Mouse (Mus musculus): ENCODE measurements around the gene Sbk1. TPM values are rescaled to one million over a fixed set of nuclear protein-coding genes. Genes with fewer than 3 reads are reported as not detected.

Sbk1 gene
- polyA plus RNA-seq, 1 experiment: 21.0 TPM

DNA sequence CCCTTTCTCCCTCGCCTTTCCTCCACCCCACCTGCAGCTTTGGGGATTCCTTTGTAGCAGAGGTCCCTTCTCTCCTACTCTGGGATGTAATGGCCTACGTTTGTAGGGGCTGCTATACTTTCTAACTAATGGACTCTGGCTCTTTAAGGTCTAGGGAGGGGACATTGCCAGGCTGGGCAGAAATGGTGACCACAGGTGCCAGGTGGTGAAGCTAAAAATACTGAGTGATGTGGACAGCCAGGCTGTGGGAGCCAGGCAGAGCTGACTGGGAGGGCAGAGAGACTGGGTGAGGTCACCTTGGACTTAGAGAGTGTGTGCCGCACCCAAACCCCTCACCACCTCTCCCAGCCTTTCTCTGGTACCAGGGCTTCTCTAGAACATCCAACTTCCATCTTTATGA lies 20.7 kb upstream of the Sbk1 start:
- H3K27ac ChIP-seq (ENCODE audit: control insufficient read depth, insufficient read depth, low read depth, low read length, poor library complexity): no peak overlapping the region
- 76% methylated on average over 3 of the region's 3 CpGs for WGBS

DNA sequence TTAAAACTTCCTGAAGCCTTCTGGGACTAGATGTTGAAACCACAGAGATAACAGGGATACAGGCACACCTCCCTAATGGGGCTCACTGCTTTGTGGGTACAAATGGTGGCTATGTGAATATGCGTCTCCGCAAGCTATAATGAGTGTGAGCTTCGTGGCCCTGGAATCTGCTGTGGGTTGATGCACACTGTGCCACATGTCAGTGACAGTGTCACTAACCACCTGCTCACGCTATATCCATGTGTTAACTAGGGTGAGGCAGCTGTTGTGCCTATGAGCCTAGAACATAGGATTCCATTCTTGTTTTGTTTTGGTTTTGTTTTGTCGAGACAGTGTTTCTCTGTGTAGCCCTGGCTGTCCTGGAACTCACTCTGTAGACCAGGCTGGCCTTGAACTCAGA lies 20.2 kb upstream of the Sbk1 start:
- 80% methylated on average over 5 of the region's 5 CpGs for WGBS
- Histone ChIP-seq H3K27ac (ENCODE audit: control insufficient read depth, insufficient read depth, low read depth, low read length, poor library complexity) (no peak overlapping the region), H3K4me1 (ENCODE audit: control insufficient read depth, insufficient read depth, low read length) (no peaks in the 10 kb centered on the region), H3K4me3 (replicated peaks; ENCODE audit: control insufficient read depth, low read depth, low read length) (no peak overlapping the region)
- TF ChIP-seq POLR2A (IDR thresholded peaks at IDR 0.05; ENCODE audit: borderline replicate concordance, control insufficient read depth, low read depth, low read length) (no peak), CTCF (IDR thresholded peaks at IDR 0.05; ENCODE audit: control insufficient read depth, insufficient read depth, low read length) (no peak)

More for the DNA sequence above, 20.7 kb upstream of the Sbk1 start:
- no peak for TF ChIP-seq CTCF (IDR thresholded peaks at IDR 0.05; ENCODE audit: control insufficient read depth, insufficient read depth, low read length)
- no peak for TF ChIP-seq POLR2A (IDR thresholded peaks at IDR 0.05; ENCODE audit: borderline replicate concordance, control insufficient read depth, low read depth, low read length)
- Histone ChIP-seq H3K4me3 (replicated peaks; ENCODE audit: control insufficient read depth, low read depth, low read length) (no peak overlapping the region), H3K4me1 (ENCODE audit: control insufficient read depth, insufficient read depth, low read length) (no peaks in the 10 kb centered on the region)

DNA sequence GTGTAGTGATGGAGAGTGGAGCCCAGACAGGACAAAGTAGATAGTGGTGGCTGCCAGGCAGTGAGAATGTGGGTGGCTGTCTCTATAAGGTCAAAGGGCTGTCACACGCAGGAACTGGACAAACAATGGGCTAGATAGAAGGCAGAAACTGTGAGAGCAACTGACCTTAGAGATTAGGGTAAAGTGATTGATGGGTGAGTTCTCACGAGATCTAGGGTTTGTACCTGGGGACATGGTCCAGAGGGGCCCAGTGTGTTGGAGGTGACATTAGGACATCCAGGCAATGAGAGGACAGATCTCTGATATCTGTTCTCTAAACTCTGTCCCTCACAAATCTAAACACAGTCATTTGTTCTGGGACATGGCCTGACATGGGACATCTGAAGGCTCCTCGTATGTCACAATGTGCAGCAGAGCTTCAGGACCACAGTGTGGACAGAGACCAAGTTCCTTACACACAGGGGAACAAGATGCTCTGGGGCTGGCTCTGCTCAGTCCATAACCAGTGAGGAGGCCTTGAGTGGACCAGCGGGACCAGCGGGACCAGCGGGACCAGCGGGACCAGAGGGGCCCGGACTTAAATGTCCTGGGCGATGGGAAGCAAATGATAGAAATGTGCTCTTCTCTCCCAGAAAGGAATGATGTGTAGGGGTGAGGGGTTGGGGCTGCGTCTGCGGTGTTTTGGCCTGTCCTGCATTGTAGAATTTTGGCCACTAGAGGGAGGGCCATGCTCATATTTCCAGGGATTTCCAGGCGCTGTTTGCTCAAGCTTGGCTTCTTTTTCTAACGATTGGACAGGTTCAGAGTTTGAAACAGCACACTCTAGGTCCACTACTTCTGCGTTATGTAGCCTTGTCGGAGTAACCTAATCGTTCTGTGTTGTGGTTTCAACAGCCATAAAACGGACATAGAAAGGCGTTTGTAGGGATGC lies 11.9 kb upstream of the Sbk1 start:
- whole genome bisulfite sequencing: 7% methylated on average over 18 of the region's 18 CpGs
- no peaks in the 10 kb centered on the region for H3K4me1 ChIP-seq (ENCODE audit: control insufficient read depth, insufficient read depth, low read length)
- H3K4me3 ChIP-seq (replicated peaks; ENCODE audit: control insufficient read depth, low read depth, low read length): no peak overlapping the region
- TF ChIP-seq POLR2A (IDR thresholded peaks at IDR 0.05; ENCODE audit: borderline replicate concordance, control insufficient read depth, low read depth, low read length) (no peak), CTCF (IDR thresholded peaks at IDR 0.05; ENCODE audit: control insufficient read depth, insufficient read depth, low read length) (peak; percentile 84)
- no peak overlapping the region for H3K27ac ChIP-seq (ENCODE audit: control insufficient read depth, insufficient read depth, low read depth, low read length, poor library complexity)

DNA sequence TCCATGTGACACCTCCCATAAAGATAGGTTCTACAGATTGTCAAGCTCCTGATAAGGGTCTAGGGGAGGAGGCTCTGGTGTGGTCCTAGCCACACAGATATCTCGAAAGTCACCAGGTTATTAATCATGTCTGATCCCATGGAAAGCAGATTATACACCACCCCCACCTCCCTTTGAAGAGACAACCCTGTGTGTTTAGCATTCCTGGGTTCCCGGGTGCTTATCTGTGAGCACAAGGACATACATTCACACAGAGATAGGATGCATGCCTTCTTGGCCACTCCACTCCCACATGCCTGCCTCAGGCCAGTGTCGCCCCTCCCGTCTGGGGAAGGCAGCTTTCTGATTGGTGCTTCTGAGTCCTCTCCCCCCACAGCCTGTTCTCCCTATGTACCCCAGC lies 10.6 kb upstream of the Sbk1 start:
- 57% methylated on average over 4 of the region's 4 CpGs for WGBS
- H3K4me3 ChIP-seq (replicated peaks; ENCODE audit: control insufficient read depth, low read depth, low read length): no peak overlapping the region
- TF ChIP-seq POLR2A (IDR thresholded peaks at IDR 0.05; ENCODE audit: borderline replicate concordance, control insufficient read depth, low read depth, low read length): no peak
- TF ChIP-seq CTCF (IDR thresholded peaks at IDR 0.05; ENCODE audit: control insufficient read depth, insufficient read depth, low read length): no peak
- no peak overlapping the region for H3K27ac ChIP-seq (ENCODE audit: control insufficient read depth, insufficient read depth, low read depth, low read length, poor library complexity)
- no peaks in the 10 kb centered on the region for H3K4me1 ChIP-seq (ENCODE audit: control insufficient read depth, insufficient read depth, low read length)

DNA sequence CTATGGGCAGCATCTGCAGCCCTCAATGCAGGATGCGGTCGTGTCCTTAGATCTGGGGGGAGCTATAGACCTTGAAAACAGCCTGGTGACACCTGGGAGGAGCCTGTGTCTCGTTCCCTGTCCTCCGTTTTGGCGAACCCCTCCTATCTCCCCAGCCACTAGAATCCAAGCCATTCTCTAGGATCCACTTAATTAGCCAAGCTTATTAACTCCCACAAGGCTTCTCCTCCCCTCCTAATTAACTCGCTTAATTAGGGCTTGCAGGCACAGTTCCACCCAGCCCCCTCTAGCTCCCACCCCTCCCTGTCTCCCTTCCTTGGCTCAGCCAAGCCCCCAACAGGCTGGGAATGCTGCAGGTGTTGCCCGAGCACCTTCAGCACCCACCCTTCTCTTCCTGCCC lies 8.5 kb upstream of the Sbk1 start:
- H3K27ac ChIP-seq (ENCODE audit: control insufficient read depth, insufficient read depth, low read depth, low read length, poor library complexity): no peak overlapping the region
- 61% methylated on average over 7 of the region's 7 CpGs for WGBS
- no peaks in the 10 kb centered on the region for H3K4me1 ChIP-seq (ENCODE audit: control insufficient read depth, insufficient read depth, low read length)
- H3K4me3 ChIP-seq (replicated peaks; ENCODE audit: control insufficient read depth, low read depth, low read length): no peak overlapping the region
- TF ChIP-seq POLR2A (IDR thresholded peaks at IDR 0.05; ENCODE audit: borderline replicate concordance, control insufficient read depth, low read depth, low read length) (no peak), CTCF (IDR thresholded peaks at IDR 0.05; ENCODE audit: control insufficient read depth, insufficient read depth, low read length) (no peak)

DNA sequence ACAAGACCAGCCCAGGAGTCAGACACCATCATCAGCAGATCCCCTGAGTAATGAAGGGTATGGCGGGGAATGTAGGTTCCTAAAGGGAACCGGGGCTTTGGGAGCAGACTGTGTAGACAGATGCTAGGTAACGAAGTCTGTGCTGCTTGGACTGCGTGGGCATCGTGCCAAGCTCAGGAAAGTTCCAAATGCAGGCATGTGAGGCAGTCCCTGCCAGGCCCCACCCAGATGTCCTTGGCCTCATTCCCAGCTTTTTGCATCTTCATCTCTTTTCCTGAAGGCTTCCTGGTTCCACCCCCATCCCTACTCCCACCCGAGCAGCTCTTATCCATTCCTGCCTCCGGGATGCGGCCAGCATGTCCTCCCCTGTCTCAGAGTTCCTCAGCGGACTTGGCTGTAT lies 6.5 kb upstream of the Sbk1 start:
- no peak overlapping the region for H3K4me3 ChIP-seq (replicated peaks; ENCODE audit: control insufficient read depth, low read depth, low read length)
- 68% methylated on average over 9 of the region's 9 CpGs for WGBS

DNA sequence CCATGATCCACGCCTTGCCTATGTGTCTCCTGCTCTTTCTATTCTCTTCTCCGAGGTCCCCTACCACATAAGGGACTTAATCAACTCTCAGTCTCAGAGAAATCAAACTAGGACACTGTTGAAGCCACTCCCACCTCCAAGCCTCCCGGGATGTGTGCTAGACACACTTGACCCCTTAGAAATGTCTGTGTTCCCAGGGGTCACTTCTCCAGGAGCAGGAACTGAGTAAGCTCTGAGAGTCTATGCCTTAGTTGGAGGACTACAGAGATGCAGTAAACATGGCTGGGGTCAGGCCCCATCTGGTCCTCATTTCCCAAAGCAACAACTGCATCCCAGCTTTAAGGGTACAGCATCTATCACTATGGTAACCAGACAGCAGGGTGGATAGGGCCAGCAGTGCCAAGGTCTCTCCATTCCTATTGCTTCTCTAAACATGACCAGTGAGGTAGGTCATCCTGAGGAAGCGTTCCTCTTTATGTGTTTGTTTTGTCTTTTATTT lies 6.0 kb upstream of the Sbk1 start:
- no peak overlapping the region for H3K4me3 ChIP-seq (replicated peaks; ENCODE audit: control insufficient read depth, low read depth, low read length)
- no peaks in the 10 kb centered on the region for H3K4me1 ChIP-seq (ENCODE audit: control insufficient read depth, insufficient read depth, low read length)
- TF ChIP-seq CTCF (IDR thresholded peaks at IDR 0.05; ENCODE audit: control insufficient read depth, insufficient read depth, low read length): no peak
- TF ChIP-seq POLR2A (IDR thresholded peaks at IDR 0.05; ENCODE audit: borderline replicate concordance, control insufficient read depth, low read depth, low read length): no peak
- H3K27ac ChIP-seq (ENCODE audit: control insufficient read depth, insufficient read depth, low read depth, low read length, poor library complexity): no peak overlapping the region
- 76% methylated on average over 4 of the region's 4 CpGs for WGBS

More for the DNA sequence above, 6.5 kb upstream of the Sbk1 start:
- H3K27ac ChIP-seq (ENCODE audit: control insufficient read depth, insufficient read depth, low read depth, low read length, poor library complexity): no peak overlapping the region
- no peaks in the 10 kb centered on the region for H3K4me1 ChIP-seq (ENCODE audit: control insufficient read depth, insufficient read depth, low read length)
- TF ChIP-seq POLR2A (IDR thresholded peaks at IDR 0.05; ENCODE audit: borderline replicate concordance, control insufficient read depth, low read depth, low read length) (no peak), CTCF (IDR thresholded peaks at IDR 0.05; ENCODE audit: control insufficient read depth, insufficient read depth, low read length) (no peak)

DNA sequence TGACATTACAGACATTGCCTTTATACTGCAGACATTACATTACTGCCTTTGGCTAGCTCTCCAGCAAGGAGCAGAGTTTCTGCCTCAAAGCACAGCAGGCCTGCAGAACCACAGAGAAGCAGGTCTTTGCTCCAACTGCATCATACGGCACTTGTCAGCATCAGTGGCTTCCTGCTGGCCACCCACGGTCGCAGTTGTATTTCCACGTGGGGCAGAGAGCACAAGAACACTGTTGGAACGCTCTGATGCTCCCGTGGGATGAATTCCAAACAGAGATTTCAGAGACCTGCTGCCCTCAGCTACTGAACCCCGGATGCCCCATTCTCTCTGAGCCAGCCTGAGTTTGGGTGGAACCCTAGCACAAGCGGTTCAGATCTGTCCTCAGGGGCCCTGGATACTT lies 4.8 kb upstream of the Sbk1 start:
- no peak overlapping the region for H3K27ac ChIP-seq (ENCODE audit: control insufficient read depth, insufficient read depth, low read depth, low read length, poor library complexity)
- no peak overlapping the region for H3K4me3 ChIP-seq (replicated peaks; ENCODE audit: control insufficient read depth, low read depth, low read length)
- WGBS: 50% methylated on average over 8 of the region's 8 CpGs
- no peaks in the 10 kb centered on the region for H3K4me1 ChIP-seq (ENCODE audit: control insufficient read depth, insufficient read depth, low read length)
- TF ChIP-seq POLR2A (IDR thresholded peaks at IDR 0.05; ENCODE audit: borderline replicate concordance, control insufficient read depth, low read depth, low read length) (no peak), CTCF (IDR thresholded peaks at IDR 0.05; ENCODE audit: control insufficient read depth, insufficient read depth, low read length) (no peak)

Measured in bone marrow, adult 2 months (tissue).